Mouse (Mus musculus): ENCODE results near the gene Zdhhc11. TPM values are rescaled to one million over a fixed set of nuclear protein-coding genes. Genes with fewer than 3 reads are reported as not detected.

Gene Zdhhc11
- polyA plus RNA-seq, 1 experiment from 2014 or later = not detected

DNA sequence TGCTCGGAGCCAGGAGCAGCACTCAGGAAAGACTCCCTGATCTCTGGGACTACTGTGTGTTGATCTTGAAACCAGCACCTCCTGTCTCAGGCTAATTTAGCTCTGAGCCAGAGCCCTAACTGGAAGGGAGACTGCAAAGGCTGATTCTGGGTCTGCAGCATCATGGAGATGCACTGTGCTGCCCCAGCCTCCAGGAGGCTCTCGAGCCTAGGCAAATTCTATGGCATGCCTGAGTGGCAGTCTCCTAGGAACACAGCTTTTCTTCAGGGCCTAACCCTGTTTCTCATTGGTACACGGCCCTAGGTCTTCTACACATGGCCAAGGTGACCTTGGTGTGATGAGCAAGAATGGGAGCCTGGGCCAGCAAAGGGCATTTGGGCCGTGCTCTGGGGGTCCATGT, 2.5 kb upstream of the Zdhhc11 start:
- no peak overlapping the region for H3K27ac ChIP-seq (replicated peaks)
- no peak overlapping the region for H3K4me2 ChIP-seq
- H3K27me3 ChIP-seq = no peaks in the 10 kb centered on the region
- ATAC-seq (ENCODE audit: insufficient read depth) = no peak
- no peaks in the 10 kb centered on the region for H3K9me3 ChIP-seq (replicated peaks)
- no peak overlapping the region for H3K9ac ChIP-seq
- H3K36me3 ChIP-seq (replicated peaks) = peaks cover 42% of the 10 kb centered on the region
- H3K4me3 ChIP-seq (replicated peaks) = no peak overlapping the region
- 72% methylated on average over 4 of the region's 4 CpGs for WGBS (ENCODE audit: insufficient replicate concordance)
- no peaks in the 10 kb centered on the region for H3K4me1 ChIP-seq (replicated peaks)

- WGBS (ENCODE audit: insufficient replicate concordance) = 29% methylated on average over 12 of the region's 12 CpGs
- Histone ChIP-seq H3K9ac (no peak overlapping the region), H3K4me3 (replicated peaks) (0 out of 2 replicates have a peak overlapping the region, but pooled peaks have one; percentile 20), H3K9me3 (replicated peaks) (no peaks in the 10 kb centered on the region), H3K27me3 (0 out of 2 replicates have a peak, but pooled peaks cover 6% of the 10 kb centered on the region), H3K36me3 (replicated peaks) (no peaks in the 10 kb centered on the region), H3K4me1 (replicated peaks) (peaks cover 10% of the 10 kb centered on the region), H3K4me2 (peak overlapping the region; percentile 55), H3K27ac (replicated peaks) (no peak overlapping the region)
- peak; percentile 63 for ATAC-seq (ENCODE audit: insufficient read depth)
Measured at GRCm38 (mm10) chr13:73970545-73971448, 7.1 kb downstream of the Zdhhc11 start.

GRCm38 (mm10) chr13:73974523-73974922, 10.9 kb downstream of the Zdhhc11 start:
- Histone ChIP-seq H3K4me2 (no peak overlapping the region), H3K9ac (no peak overlapping the region), H3K4me1 (replicated peaks) (peaks cover 12% of the 10 kb centered on the region), H3K27me3 (no peaks in the 10 kb centered on the region), H3K36me3 (replicated peaks) (no peaks in the 10 kb centered on the region), H3K4me3 (replicated peaks) (no peak overlapping the region), H3K27ac (replicated peaks) (no peak overlapping the region), H3K9me3 (replicated peaks) (no peaks in the 10 kb centered on the region)
- WGBS (ENCODE audit: insufficient replicate concordance) = 65% methylated on average over 3 of the region's 3 CpGs
- ATAC-seq (ENCODE audit: insufficient read depth) = peak; percentile 44; the same call in 1 of the 2 replicates

DNA sequence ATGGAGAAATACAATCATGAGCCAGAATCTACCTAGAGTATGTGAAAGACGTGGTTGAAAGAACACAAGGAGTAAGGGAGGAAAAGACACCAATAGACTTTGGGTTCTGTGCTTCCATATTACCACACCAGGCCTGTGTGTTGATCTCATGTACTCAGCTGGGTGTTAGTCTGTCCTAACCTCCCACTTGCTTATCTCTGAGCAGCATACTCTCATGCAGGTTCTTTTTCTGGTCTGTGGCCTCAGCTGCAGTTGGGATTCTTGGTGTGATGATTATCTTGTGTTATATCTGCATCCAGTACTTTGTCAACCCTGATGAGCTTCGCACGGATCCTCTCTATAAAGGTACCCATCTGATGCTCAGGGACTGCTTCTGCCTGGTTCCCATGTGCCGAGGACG, 13.3 kb downstream of the Zdhhc11 start:
- Histone ChIP-seq H3K4me1 (replicated peaks) (peaks cover 6% of the 10 kb centered on the region; the same call in 1 of the 2 replicates), H3K9me3 (replicated peaks) (no peaks in the 10 kb centered on the region), H3K4me2 (no peak overlapping the region), H3K4me3 (replicated peaks) (no peak overlapping the region), H3K36me3 (replicated peaks) (no peaks in the 10 kb centered on the region), H3K9ac (no peak overlapping the region), H3K27me3 (0 out of 2 replicates have a peak, but pooled peaks cover 3% of the 10 kb centered on the region), H3K27ac (replicated peaks) (no peak overlapping the region)
- ATAC-seq (ENCODE audit: insufficient read depth) = peak; percentile 74; the same call in 1 of the 2 replicates
- WGBS (ENCODE audit: insufficient replicate concordance) = 53% methylated on average over 5 of the region's 5 CpGs

DNA sequence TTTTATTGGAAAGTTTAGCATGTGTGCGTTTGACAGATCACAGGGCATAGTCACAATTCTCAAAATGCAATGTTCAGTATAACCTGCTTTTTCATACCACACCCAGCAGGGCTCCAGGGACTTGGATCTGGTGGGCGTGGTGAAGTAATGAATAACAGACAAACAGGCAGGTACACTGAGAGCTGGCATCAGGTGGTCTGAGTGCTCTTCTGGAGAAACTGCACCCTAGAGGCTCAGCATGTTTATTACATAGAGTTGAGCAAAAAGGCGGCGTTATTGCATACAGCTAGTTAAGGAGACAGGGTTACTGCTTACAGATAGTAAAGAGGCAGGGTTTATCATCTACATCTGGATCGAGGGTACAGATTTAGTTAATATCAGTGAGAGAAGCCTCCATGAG, 26.7 kb downstream of the Zdhhc11 start:
- no peak overlapping the region for H3K9ac ChIP-seq
- H3K36me3 ChIP-seq (replicated peaks) = no peaks in the 10 kb centered on the region
- no peak overlapping the region for H3K4me3 ChIP-seq (replicated peaks)
- H3K9me3 ChIP-seq (replicated peaks) = no peaks in the 10 kb centered on the region
- H3K27ac ChIP-seq (replicated peaks) = 0 out of 2 replicates have a peak overlapping the region, but pooled peaks have one; percentile 21
- no peaks in the 10 kb centered on the region for H3K27me3 ChIP-seq
- WGBS (ENCODE audit: insufficient replicate concordance) = 39% methylated on average over 5 of the region's 5 CpGs
- peak; percentile 56 for ATAC-seq (ENCODE audit: insufficient read depth)
- peak overlapping the region; percentile 35 for H3K4me2 ChIP-seq
- peaks cover 15% of the 10 kb centered on the region for H3K4me1 ChIP-seq (replicated peaks)

DNA sequence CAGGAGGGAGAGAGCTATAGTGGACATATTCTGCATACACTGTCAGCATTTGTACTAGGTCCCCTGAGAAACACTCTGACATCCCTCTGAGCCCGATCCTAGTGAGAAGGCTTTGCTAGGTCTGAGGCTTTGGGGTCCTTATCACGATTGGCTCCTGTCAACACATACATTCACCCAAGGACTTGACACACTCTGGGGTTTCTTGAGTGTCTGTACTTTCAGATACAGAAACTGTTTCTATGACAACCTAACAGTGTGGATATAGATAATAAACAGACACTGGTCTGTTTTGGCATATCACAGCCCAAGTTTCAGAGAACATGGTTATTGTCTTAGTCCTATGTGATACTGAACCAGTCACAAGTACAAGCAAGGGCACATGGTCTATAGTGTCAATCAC, 27.1 kb downstream of the Zdhhc11 start:
- Histone ChIP-seq H3K9me3 (replicated peaks) (no peaks in the 10 kb centered on the region), H3K27ac (replicated peaks) (0 out of 2 replicates have a peak overlapping the region, but pooled peaks have one; percentile 21), H3K36me3 (replicated peaks) (no peaks in the 10 kb centered on the region), H3K4me1 (replicated peaks) (peaks cover 15% of the 10 kb centered on the region), H3K27me3 (no peaks in the 10 kb centered on the region), H3K4me2 (peak overlapping the region; percentile 35), H3K9ac (no peak overlapping the region), H3K4me3 (replicated peaks) (no peak overlapping the region)
- peak; percentile 94 for ATAC-seq (ENCODE audit: insufficient read depth)
- WGBS (ENCODE audit: insufficient replicate concordance) = 18% methylated on average over 2 of the region's 2 CpGs

DNA sequence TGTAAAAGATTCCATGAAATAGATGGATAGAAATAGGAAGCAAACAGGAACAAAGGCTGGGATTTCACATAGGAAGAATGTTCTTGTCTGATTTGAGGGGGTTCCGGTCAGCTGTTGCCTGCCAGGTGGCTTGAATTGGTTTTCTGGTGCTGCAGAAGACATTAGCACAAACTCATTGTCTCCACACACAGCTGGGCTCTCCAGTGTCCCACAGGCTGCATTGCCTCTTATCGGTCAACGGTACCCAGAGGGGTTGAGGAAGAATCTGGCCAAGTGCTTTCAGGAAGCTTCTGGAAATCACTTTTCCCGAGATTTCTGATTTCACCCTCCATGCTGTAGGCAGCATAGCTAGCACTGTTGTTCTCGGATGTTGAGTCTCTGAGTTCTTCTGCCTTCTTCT, 27.6 kb downstream of the Zdhhc11 start:
- Histone ChIP-seq H3K4me1 (replicated peaks) (peaks cover 15% of the 10 kb centered on the region), H3K9me3 (replicated peaks) (no peaks in the 10 kb centered on the region), H3K27ac (replicated peaks) (no peak overlapping the region), H3K36me3 (replicated peaks) (no peaks in the 10 kb centered on the region), H3K9ac (no peak overlapping the region), H3K4me2 (no peak overlapping the region), H3K27me3 (no peaks in the 10 kb centered on the region), H3K4me3 (replicated peaks) (no peak overlapping the region)
- 56% methylated on average over 5 of the region's 5 CpGs for WGBS (ENCODE audit: insufficient replicate concordance)
- ATAC-seq (ENCODE audit: insufficient read depth) = no peak

GRCm38 (mm10) chr13:73996456-73996855, 32.8 kb downstream of the Zdhhc11 start:
- no peaks in the 10 kb centered on the region for H3K36me3 ChIP-seq (replicated peaks)
- peaks cover 8% of the 10 kb centered on the region; the same call in 1 of the 2 replicates for H3K27me3 ChIP-seq
- no peak for ATAC-seq (ENCODE audit: insufficient read depth)
- H3K9ac ChIP-seq = no peak overlapping the region
- H3K27ac ChIP-seq (replicated peaks) = no peak overlapping the region
- no peak overlapping the region for H3K4me3 ChIP-seq (replicated peaks)
- H3K4me1 ChIP-seq (replicated peaks) = peaks cover 2% of the 10 kb centered on the region
- no peak overlapping the region for H3K4me2 ChIP-seq
- 50% methylated on average over 4 of the region's 4 CpGs for WGBS (ENCODE audit: insufficient replicate concordance)
- H3K9me3 ChIP-seq (replicated peaks) = no peaks in the 10 kb centered on the region

DNA sequence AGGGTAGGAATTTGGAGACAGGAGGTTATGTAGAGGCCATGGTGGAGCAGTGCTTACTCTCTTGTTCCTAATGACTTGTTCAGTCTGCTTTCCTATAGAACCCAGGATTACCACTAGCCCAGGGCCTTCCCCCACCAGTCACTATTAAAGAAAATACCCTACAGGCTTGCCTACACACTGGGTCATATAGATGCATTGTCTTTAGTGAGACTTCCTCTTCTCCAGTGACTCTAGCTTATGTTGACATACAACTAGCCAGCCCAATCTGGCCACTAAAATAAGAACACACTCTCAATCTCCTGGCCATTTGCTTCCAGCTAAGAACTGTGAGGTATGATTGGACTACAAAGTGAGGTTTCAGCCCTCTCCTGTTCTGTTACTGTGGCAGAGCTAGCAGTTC, 36.9 kb downstream of the Zdhhc11 start:
- Histone ChIP-seq H3K4me3 (replicated peaks) (no peak overlapping the region), H3K4me1 (replicated peaks) (no peaks in the 10 kb centered on the region), H3K27me3 (peaks cover 13% of the 10 kb centered on the region; the same call in 1 of the 2 replicates), H3K36me3 (replicated peaks) (no peaks in the 10 kb centered on the region), H3K27ac (replicated peaks) (no peak overlapping the region), H3K9me3 (replicated peaks) (no peaks in the 10 kb centered on the region), H3K4me2 (no peak overlapping the region), H3K9ac (no peak overlapping the region)
- ATAC-seq (ENCODE audit: insufficient read depth) = no peak

GRCm38 (mm10) chr13:74000961-74001360, 37.3 kb downstream of the Zdhhc11 start:
- WGBS (ENCODE audit: insufficient replicate concordance) = 70% methylated on average over 6 of the region's 6 CpGs
- no peak for ATAC-seq (ENCODE audit: insufficient read depth)
- H3K9ac ChIP-seq = no peak overlapping the region
- no peaks in the 10 kb centered on the region for H3K9me3 ChIP-seq (replicated peaks)
- no peaks in the 10 kb centered on the region for H3K36me3 ChIP-seq (replicated peaks)
- H3K27ac ChIP-seq (replicated peaks) = no peak overlapping the region
- H3K4me3 ChIP-seq (replicated peaks) = no peak overlapping the region
- H3K27me3 ChIP-seq = peaks cover 16% of the 10 kb centered on the region
- H3K4me1 ChIP-seq (replicated peaks) = no peaks in the 10 kb centered on the region
- no peak overlapping the region for H3K4me2 ChIP-seq

DNA sequence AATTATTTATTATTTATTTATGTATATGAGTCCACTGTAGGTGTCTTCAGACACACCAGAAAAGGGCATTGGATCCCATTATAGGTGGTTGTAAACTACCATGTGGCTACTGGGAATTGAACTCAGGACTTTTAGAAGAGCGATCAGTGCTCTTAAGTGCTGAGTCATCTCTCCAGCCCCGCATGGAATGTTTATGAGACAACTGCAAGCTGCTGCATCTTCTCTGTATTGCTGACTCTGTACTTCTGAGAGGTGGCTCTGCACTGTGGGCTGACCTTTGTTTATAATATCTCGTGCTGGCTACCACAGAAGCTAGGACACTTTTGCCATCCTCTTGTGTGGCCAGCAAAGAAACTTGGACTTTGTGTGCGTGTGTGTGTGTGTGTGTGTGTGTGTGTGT, 37.8 kb downstream of the Zdhhc11 start:
- Histone ChIP-seq H3K9me3 (replicated peaks) (no peaks in the 10 kb centered on the region), H3K9ac (no peak overlapping the region), H3K36me3 (replicated peaks) (no peaks in the 10 kb centered on the region), H3K27ac (replicated peaks) (no peak overlapping the region), H3K4me3 (replicated peaks) (no peak overlapping the region), H3K4me1 (replicated peaks) (no peaks in the 10 kb centered on the region), H3K27me3 (peaks cover 21% of the 10 kb centered on the region), H3K4me2 (no peak overlapping the region)
- ATAC-seq (ENCODE audit: insufficient read depth) = no peak
- 43% methylated on average over 4 of the region's 4 CpGs for WGBS (ENCODE audit: insufficient replicate concordance)

Data from liver, embryonic 15.5 days (tissue).